Mouse (Mus musculus): ENCODE results near the gene Fastkd5. TPM values are rescaled to one million over a fixed set of nuclear protein-coding genes. Genes with fewer than 3 reads are reported as not detected.

Fastkd5 gene
- polyA plus RNA-seq, 1 experiment from 2014 or later, result 12.0 TPM

GRCm38 (mm10) chr2:130634006-130634738 lies 4.3 kb upstream of the Fastkd5 start:
- Histone ChIP-seq H3K9ac (no peak overlapping the region; the same call in 1 of the 2 replicates), H3K27ac (no peak overlapping the region), H3K9me3 (replicated peaks) (no peaks in the 10 kb centered on the region), H3K27me3 (peaks cover 70% of the 10 kb centered on the region), H3K4me3 (replicated peaks) (peak overlapping the region; percentile 41), H3K4me1 (replicated peaks) (peaks cover 31% of the 10 kb centered on the region), H3K4me2 (peak overlapping the region; percentile 58; the same call in 1 of the 2 replicates), H3K36me3 (no peaks in the 10 kb centered on the region)
- WGBS (ENCODE audit: insufficient replicate concordance), result 21% methylated on average over 11 of the region's 14 CpGs
- no peak for DNase-seq
- ATAC-seq (ENCODE audit: low read depth), result no peak

- Histone ChIP-seq H3K36me3 (peaks cover 2% of the 10 kb centered on the region; the same call in 1 of the 2 replicates), H3K9me3 (replicated peaks) (no peaks in the 10 kb centered on the region), H3K4me3 (replicated peaks) (no peak overlapping the region), H3K27me3 (peaks cover 59% of the 10 kb centered on the region), H3K9ac (no peak overlapping the region), H3K27ac (no peak overlapping the region), H3K4me1 (replicated peaks) (peaks cover 35% of the 10 kb centered on the region), H3K4me2 (no peak overlapping the region)
- no peak for DNase-seq
- no peak for ATAC-seq (ENCODE audit: low read depth)
- WGBS (ENCODE audit: insufficient replicate concordance), result 47% methylated on average over 5 of the region's 5 CpGs
These were observed 3.3 kb upstream of the Fastkd5 start for GRCm38 (mm10) chr2:130632887-130633675.

DNA sequence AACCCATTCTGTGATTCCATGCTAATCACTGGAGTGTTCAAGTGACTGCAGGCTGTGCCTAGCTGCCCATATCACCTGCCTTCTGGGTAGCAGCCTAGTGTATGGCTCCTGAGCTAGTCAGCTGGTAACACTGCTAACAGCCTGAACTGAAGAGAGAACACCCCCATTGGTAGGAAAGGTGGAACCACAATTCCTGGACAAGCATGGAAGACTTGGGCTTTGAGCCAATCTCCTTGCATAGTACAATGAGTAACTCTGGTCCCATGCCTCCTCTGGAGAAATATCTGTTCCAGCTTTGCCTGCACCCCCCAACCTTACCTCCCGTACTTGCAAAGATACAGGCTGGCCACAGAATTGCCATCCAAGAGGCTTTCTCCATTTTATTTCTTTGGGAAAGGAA lies 2.6 kb upstream of the Fastkd5 start:
- Histone ChIP-seq H3K27ac (no peak overlapping the region), H3K4me2 (no peak overlapping the region), H3K9me3 (replicated peaks) (no peaks in the 10 kb centered on the region), H3K27me3 (peaks cover 53% of the 10 kb centered on the region), H3K36me3 (peaks cover 9% of the 10 kb centered on the region), H3K4me3 (replicated peaks) (no peak overlapping the region), H3K4me1 (replicated peaks) (peaks cover 37% of the 10 kb centered on the region), H3K9ac (no peak overlapping the region)
- DNase-seq (no peak), ATAC-seq (ENCODE audit: low read depth) (no peak)
- WGBS (ENCODE audit: insufficient replicate concordance), result 54% methylated on average over 1 of the region's 1 CpGs

GRCm38 (mm10) chr2:130629080-130629838 lies 568 bp downstream of the Fastkd5 start:
- Histone ChIP-seq H3K27ac (peak overlapping the region; percentile 69), H3K4me3 (replicated peaks) (peak overlapping the region; percentile 74), H3K27me3 (peaks cover 21% of the 10 kb centered on the region), H3K4me2 (peak overlapping the region; percentile 87), H3K9me3 (replicated peaks) (no peaks in the 10 kb centered on the region), H3K9ac (peak overlapping the region; percentile 85), H3K36me3 (peaks cover 34% of the 10 kb centered on the region), H3K4me1 (replicated peaks) (peaks cover 19% of the 10 kb centered on the region)
- ATAC-seq (ENCODE audit: low read depth), result peak; percentile 74
- WGBS (ENCODE audit: insufficient replicate concordance), result under 1% methylated on average over 37 of the region's 37 CpGs
- no peak for DNase-seq

GRCm38 (mm10) chr2:130628424-130628823 lies 1.4 kb downstream of the Fastkd5 start:
- H3K4me3 ChIP-seq (replicated peaks), result peak overlapping the region; percentile 74
- H3K9me3 ChIP-seq (replicated peaks), result no peaks in the 10 kb centered on the region
- ATAC-seq (ENCODE audit: low read depth) (no peak), DNase-seq (no peak)
- no peak overlapping the region for H3K27ac ChIP-seq
- H3K36me3 ChIP-seq, result peaks cover 39% of the 10 kb centered on the region
- WGBS (ENCODE audit: insufficient replicate concordance), result 53% methylated on average over 3 of the region's 3 CpGs
- peaks cover 13% of the 10 kb centered on the region for H3K27me3 ChIP-seq
- peak overlapping the region; percentile 87 for H3K4me2 ChIP-seq
- peak overlapping the region; percentile 85; the same call in 1 of the 2 replicates for H3K9ac ChIP-seq
- H3K4me1 ChIP-seq (replicated peaks), result peaks cover 19% of the 10 kb centered on the region

DNA sequence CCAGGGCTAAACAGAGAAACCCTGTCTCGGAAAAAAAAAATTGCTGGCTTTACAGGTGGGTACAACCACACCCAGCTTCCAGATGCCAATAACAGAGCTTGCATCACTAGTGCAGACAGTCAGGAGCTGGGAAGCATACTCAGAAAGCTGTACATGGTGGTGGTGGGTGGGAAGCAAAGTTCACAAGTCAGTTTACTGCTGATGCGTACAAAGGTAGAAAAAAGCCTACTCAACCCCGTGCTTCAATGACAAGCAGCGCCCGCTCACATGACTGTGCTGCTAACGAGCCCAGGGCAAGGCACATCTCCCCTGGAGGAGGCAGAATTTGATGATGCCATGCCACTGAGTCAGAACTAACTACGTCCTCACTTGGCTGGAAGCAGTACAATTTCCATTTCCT lies 10.9 kb downstream of the Fastkd5 start:
- Histone ChIP-seq H3K9ac (no peak overlapping the region), H3K36me3 (peaks cover 65% of the 10 kb centered on the region), H3K4me2 (no peak overlapping the region), H3K4me3 (replicated peaks) (no peak overlapping the region), H3K4me1 (replicated peaks) (peaks cover 2% of the 10 kb centered on the region; the same call in 1 of the 2 replicates), H3K9me3 (replicated peaks) (no peaks in the 10 kb centered on the region), H3K27me3 (no peaks in the 10 kb centered on the region), H3K27ac (no peak overlapping the region)
- DNase-seq (no peak), ATAC-seq (ENCODE audit: low read depth) (no peak)
- 78% methylated on average over 7 of the region's 7 CpGs for WGBS (ENCODE audit: insufficient replicate concordance)

- H3K27me3 ChIP-seq, result no peaks in the 10 kb centered on the region
- H3K36me3 ChIP-seq, result peaks cover 26% of the 10 kb centered on the region
- ATAC-seq (ENCODE audit: low read depth) (no peak), DNase-seq (no peak)
- H3K27ac ChIP-seq, result no peak overlapping the region
- no peak overlapping the region for H3K4me2 ChIP-seq
- no peak overlapping the region for H3K4me3 ChIP-seq (replicated peaks)
- no peak overlapping the region for H3K9ac ChIP-seq
- H3K9me3 ChIP-seq (replicated peaks), result no peaks in the 10 kb centered on the region
- WGBS (ENCODE audit: insufficient replicate concordance), result 50% methylated on average over 3 of the region's 3 CpGs
- H3K4me1 ChIP-seq (replicated peaks), result 0 out of 2 replicates have a peak, but pooled peaks cover 4% of the 10 kb centered on the region
These were observed 16.7 kb downstream of the Fastkd5 start for GRCm38 (mm10) chr2:130613091-130613490.

DNA sequence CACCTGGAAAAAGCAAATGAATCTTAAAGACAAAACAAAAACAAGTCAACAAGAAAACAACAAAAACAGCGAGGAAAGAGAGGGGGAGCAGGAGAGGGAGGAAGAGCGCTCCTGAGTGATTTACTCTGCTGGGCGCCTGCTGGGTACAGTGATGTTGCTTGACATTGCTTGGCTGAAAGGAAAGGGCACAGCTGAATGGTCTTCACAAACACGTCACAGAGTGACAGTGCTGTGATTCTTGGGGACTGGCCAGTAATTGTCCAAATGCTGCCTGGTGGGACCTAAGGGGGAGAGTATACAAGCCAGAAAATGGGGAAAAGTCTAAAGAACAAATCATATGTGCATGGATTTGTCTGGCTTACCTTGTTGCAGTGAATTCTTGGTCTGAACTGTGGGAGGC lies 27.6 kb downstream of the Fastkd5 start:
- Histone ChIP-seq H3K4me3 (replicated peaks) (no peak overlapping the region), H3K36me3 (peaks cover 67% of the 10 kb centered on the region), H3K27ac (no peak overlapping the region), H3K4me1 (replicated peaks) (peaks cover 19% of the 10 kb centered on the region), H3K27me3 (no peaks in the 10 kb centered on the region), H3K4me2 (no peak overlapping the region), H3K9ac (no peak overlapping the region), H3K9me3 (replicated peaks) (no peaks in the 10 kb centered on the region)
- ATAC-seq (ENCODE audit: low read depth) (no peak), DNase-seq (no peak)
- 86% methylated on average over 4 of the region's 4 CpGs for WGBS (ENCODE audit: insufficient replicate concordance)

DNA sequence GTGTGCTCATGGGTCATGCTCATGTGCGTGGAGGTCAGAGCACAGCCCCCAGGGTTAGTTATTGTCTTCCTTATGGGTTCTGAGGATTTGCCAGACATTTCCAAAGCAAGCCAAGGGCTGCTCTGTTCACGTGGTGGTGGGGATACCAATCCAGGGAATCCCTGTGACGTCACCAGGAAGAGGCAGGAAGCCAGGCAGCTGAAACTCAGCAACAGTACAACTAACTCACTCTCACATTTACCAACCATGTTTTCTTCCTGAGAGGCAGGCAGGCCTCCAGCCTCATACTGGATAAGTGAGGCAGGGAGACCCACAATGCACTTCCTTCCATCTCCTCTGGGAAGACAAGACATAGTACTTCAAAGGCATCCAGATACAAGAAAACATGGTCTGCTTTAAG lies 31.4 kb downstream of the Fastkd5 start:
- 55% methylated on average over 3 of the region's 3 CpGs for WGBS (ENCODE audit: insufficient replicate concordance)
- no peak for ATAC-seq (ENCODE audit: low read depth)

DNA sequence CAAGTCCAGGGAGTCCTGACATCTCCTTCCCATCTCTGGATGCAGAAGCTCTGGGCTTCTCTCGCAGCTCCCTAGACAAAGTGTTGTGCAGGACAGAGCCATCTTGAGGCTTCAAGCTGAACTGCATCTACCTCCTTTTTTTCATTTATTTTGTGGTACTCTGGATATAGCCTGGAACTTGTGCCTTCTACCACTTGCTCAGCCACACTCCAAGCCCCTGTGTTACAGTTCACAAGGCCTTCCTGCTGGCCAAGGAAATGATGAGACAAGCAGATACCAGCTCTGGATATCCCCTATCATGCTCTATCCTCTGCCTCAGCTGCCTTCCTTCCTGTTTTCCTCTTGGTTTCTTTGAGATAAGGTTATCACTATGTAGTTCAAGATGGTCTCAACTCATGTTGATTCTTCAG lies 32.2 kb downstream of the Fastkd5 start:
- H3K9me3 ChIP-seq (replicated peaks), result no peaks in the 10 kb centered on the region
- 20% methylated on average over 1 of the region's 1 CpGs for WGBS (ENCODE audit: insufficient replicate concordance)
- no peak overlapping the region for H3K4me2 ChIP-seq
- no peaks in the 10 kb centered on the region for H3K27me3 ChIP-seq
- DNase-seq (peak; percentile 16), ATAC-seq (ENCODE audit: low read depth) (peak; percentile 39)
- peaks cover 22% of the 10 kb centered on the region for H3K4me1 ChIP-seq (replicated peaks)
- H3K9ac ChIP-seq, result no peak overlapping the region
- no peak overlapping the region for H3K4me3 ChIP-seq (replicated peaks)
- peaks cover 64% of the 10 kb centered on the region for H3K36me3 ChIP-seq
- no peak overlapping the region for H3K27ac ChIP-seq

More for the DNA sequence above, 31.4 kb downstream of the Fastkd5 start:
- Histone ChIP-seq H3K9ac (no peak overlapping the region), H3K36me3 (peaks cover 72% of the 10 kb centered on the region), H3K4me1 (replicated peaks) (peaks cover 22% of the 10 kb centered on the region), H3K27me3 (no peaks in the 10 kb centered on the region), H3K9me3 (replicated peaks) (no peaks in the 10 kb centered on the region), H3K4me2 (no peak overlapping the region), H3K4me3 (replicated peaks) (no peak overlapping the region), H3K27ac (no peak overlapping the region)
- no peak for DNase-seq

- Histone ChIP-seq H3K36me3 (peaks cover 62% of the 10 kb centered on the region), H3K9ac (no peak overlapping the region), H3K27me3 (no peaks in the 10 kb centered on the region), H3K4me1 (replicated peaks) (peaks cover 22% of the 10 kb centered on the region), H3K9me3 (replicated peaks) (no peaks in the 10 kb centered on the region), H3K4me3 (replicated peaks) (no peak overlapping the region), H3K4me2 (no peak overlapping the region), H3K27ac (no peak overlapping the region)
- 42% methylated on average over 1 of the region's 1 CpGs for WGBS (ENCODE audit: insufficient replicate concordance)
- no peak for DNase-seq
- ATAC-seq (ENCODE audit: low read depth), result peak; percentile 18; the same call in 1 of the 2 replicates
These were observed 34.2 kb downstream of the Fastkd5 start for GRCm38 (mm10) chr2:130595596-130595995.

Data from liver, embryonic 13.5 days (tissue).